Mouse (Mus musculus): ENCODE measurements around the gene 2410137M14Rik. TPM values are rescaled to one million over a fixed set of nuclear protein-coding genes. Genes with fewer than 3 reads are reported as not detected.
A peak's percentile ranks its signal among the peaks of the same experiment; 100 is the strongest.

2410137M14Rik gene
- polyA plus RNA-seq, 1 experiment: not detected

DNA sequence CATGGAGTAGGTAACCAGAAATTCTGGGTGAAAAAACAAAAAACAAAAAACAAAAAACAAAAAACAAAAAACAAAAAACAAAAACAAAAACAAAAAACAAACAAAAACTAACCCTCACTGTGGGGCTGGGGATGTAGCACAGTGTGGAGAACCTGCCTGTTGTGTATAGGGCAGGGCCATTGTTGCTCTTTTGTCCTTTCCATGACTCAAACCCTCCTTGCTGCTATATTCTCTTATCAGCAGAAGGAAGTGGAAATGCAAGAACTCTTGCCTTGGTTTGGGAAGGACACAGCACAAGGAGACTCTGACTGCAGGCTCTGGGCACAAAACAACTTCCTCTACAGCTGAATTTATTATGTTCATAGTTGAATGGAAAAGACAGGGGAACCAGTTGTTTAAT, 35.3 kb upstream of the 2410137M14Rik start:
- no peaks in the 10 kb centered on the region for H3K27me3 ChIP-seq (ENCODE audit: control insufficient read depth)
- TF ChIP-seq GATA1 (IDR thresholded peaks at IDR 0.05; ENCODE audit: low read length) (no peak), TAL1 (IDR thresholded peaks at IDR 0.05; ENCODE audit: low read length) (no peak)
- H3K4me3 ChIP-seq (replicated peaks): no peak overlapping the region
- H3K4me1 ChIP-seq (ENCODE audit: control insufficient read depth): no peaks in the 10 kb centered on the region
- H3K36me3 ChIP-seq (ENCODE audit: control insufficient read depth): no peaks in the 10 kb centered on the region
- H3K9me3 ChIP-seq (ENCODE audit: control insufficient read depth, low read length): no peaks in the 10 kb centered on the region

DNA sequence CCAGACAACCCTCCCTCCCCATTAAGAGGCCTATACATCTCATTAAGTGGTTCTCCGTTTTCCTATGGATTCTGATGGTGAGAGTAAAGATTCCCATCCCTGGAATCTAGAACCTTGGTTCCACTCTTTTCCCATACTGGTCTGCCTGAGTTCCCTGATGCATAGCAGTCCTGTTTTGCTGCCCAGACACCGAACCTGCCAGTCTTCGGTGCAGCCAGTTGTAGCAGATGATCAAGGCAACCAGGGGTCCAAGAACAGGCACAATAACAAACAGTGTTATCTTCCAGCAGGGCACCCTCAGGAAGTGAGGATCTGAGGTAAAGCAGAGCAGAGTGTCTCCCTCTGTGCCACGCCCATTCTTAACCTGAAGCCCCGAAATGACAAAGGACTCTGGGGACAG, 31.1 kb upstream of the 2410137M14Rik start:
- no peak for TF ChIP-seq TAL1 (IDR thresholded peaks at IDR 0.05; ENCODE audit: low read length)
- no peak for TF ChIP-seq GATA1 (IDR thresholded peaks at IDR 0.05; ENCODE audit: low read length)
- no peaks in the 10 kb centered on the region for H3K4me1 ChIP-seq (ENCODE audit: control insufficient read depth)

DNA sequence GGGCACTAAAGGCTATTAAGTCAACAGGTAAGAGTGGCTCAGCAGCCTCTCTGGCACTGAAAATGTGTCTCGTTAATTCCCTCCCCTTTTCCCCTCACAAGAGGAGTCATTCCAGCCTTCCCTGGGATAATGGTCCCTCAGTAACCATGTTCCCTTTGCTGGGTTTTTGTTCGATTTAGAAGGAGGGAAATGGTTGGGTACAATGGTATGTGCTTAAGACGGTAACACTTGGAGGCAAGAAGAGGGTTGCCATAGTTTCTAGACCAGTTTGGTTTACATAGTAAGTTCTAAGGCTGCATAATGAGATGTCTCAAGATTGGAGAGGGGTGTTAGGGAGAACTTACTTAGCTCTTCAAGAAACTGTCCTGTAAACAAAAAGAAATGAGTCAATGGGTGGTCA, 30.7 kb upstream of the 2410137M14Rik start:
- no peaks in the 10 kb centered on the region for H3K9me3 ChIP-seq (ENCODE audit: control insufficient read depth, low read length)
- H3K36me3 ChIP-seq (ENCODE audit: control insufficient read depth): no peaks in the 10 kb centered on the region
- TF ChIP-seq GATA1 (IDR thresholded peaks at IDR 0.05; ENCODE audit: low read length) (no peak), TAL1 (IDR thresholded peaks at IDR 0.05; ENCODE audit: low read length) (no peak)
- no peaks in the 10 kb centered on the region for H3K27me3 ChIP-seq (ENCODE audit: control insufficient read depth)
- no peak overlapping the region for H3K4me3 ChIP-seq (replicated peaks)
- no peaks in the 10 kb centered on the region for H3K4me1 ChIP-seq (ENCODE audit: control insufficient read depth)

More for the DNA sequence above, 31.1 kb upstream of the 2410137M14Rik start:
- H3K4me3 ChIP-seq (replicated peaks): no peak overlapping the region
- no peaks in the 10 kb centered on the region for H3K9me3 ChIP-seq (ENCODE audit: control insufficient read depth, low read length)
- no peaks in the 10 kb centered on the region for H3K27me3 ChIP-seq (ENCODE audit: control insufficient read depth)
- H3K36me3 ChIP-seq (ENCODE audit: control insufficient read depth): no peaks in the 10 kb centered on the region

DNA sequence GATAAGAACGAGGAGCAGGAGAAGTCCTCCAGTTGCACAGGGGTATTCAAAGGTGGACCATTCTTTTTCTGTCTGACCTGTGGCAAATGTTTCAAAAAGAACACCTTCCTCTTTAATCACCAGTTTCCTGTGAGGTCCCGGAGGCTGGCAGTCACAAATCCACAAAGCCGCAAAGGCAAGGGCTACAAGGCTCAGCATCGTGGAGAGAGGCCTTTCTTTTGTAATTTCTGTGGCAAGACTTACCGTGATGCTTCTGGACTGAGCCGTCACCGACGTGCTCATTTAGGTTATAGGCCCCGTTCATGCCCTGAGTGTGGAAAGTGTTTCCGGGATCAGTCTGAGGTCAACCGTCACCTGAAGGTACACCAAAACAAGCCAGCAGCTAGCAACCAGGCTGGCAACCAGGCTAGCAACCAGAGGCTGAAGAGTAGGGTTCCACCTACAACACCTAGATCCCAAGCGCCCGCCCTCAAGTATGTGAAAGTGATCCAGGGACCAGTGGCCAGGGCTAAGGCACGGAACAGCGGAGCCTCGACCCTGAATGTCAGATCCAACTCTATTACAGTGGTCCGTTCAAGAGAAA, 28.5 kb upstream of the 2410137M14Rik start:
- no peak for TF ChIP-seq GATA1 (IDR thresholded peaks at IDR 0.05; ENCODE audit: low read length)
- no peak for TF ChIP-seq TAL1 (IDR thresholded peaks at IDR 0.05; ENCODE audit: low read length)
- Histone ChIP-seq H3K9me3 (ENCODE audit: control insufficient read depth, low read length) (no peaks in the 10 kb centered on the region), H3K4me1 (ENCODE audit: control insufficient read depth) (no peaks in the 10 kb centered on the region), H3K4me3 (replicated peaks) (no peak overlapping the region), H3K36me3 (ENCODE audit: control insufficient read depth) (no peaks in the 10 kb centered on the region), H3K27me3 (ENCODE audit: control insufficient read depth) (no peaks in the 10 kb centered on the region)

DNA sequence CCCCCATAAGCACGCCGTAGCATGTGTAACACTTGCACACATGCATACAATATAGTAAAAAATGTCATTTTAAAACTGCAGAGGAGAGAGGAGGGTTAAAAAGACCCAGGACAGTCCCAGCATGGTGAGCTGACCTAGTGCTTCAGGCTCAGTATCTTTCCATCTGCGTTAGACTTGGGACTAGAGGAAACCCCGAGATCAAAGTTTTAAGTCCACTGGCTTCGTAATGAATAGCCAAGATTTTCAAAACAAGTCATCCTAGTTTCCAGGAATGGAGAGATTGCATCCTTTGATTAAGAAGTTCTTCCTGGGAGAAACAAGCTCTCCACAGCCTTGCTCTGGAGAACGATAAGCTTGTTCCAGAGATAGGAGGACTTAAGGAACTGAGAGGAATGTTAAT, 27.1 kb upstream of the 2410137M14Rik start:
- Histone ChIP-seq H3K4me3 (replicated peaks) (no peak overlapping the region), H3K9me3 (ENCODE audit: control insufficient read depth, low read length) (no peaks in the 10 kb centered on the region), H3K27me3 (ENCODE audit: control insufficient read depth) (peaks cover 11% of the 10 kb centered on the region), H3K36me3 (ENCODE audit: control insufficient read depth) (no peaks in the 10 kb centered on the region), H3K4me1 (ENCODE audit: control insufficient read depth) (no peaks in the 10 kb centered on the region)
- TF ChIP-seq TAL1 (IDR thresholded peaks at IDR 0.05; ENCODE audit: low read length) (no peak), GATA1 (IDR thresholded peaks at IDR 0.05; ENCODE audit: low read length) (no peak)

DNA sequence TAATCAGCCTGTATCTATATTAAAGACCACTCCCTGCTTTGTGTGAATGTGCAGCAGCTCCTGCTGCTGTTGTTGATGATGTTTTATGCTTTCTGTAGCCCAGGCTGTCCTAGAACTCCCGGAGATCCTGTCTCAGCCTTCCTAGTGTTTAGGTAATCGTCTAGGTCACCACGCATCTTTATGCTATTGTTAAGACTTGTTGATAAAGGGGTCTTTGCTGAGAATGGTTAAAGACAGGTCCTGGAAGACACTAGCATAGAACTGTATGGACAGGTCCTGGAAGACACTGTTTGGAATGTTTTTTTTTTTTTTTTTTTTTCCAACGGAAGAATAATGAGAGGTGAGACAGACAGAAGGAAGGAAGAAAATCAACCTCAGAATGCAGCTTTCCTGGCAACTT, 22.3 kb upstream of the 2410137M14Rik start:
- TF ChIP-seq TAL1 (IDR thresholded peaks at IDR 0.05; ENCODE audit: low read length): no peak
- no peak for TF ChIP-seq GATA1 (IDR thresholded peaks at IDR 0.05; ENCODE audit: low read length)
- peaks cover 28% of the 10 kb centered on the region for H3K27me3 ChIP-seq (ENCODE audit: control insufficient read depth)
- no peaks in the 10 kb centered on the region for H3K36me3 ChIP-seq (ENCODE audit: control insufficient read depth)
- H3K4me1 ChIP-seq (ENCODE audit: control insufficient read depth): no peaks in the 10 kb centered on the region
- H3K9me3 ChIP-seq (ENCODE audit: control insufficient read depth, low read length): no peaks in the 10 kb centered on the region
- H3K4me3 ChIP-seq (replicated peaks): no peak overlapping the region

DNA sequence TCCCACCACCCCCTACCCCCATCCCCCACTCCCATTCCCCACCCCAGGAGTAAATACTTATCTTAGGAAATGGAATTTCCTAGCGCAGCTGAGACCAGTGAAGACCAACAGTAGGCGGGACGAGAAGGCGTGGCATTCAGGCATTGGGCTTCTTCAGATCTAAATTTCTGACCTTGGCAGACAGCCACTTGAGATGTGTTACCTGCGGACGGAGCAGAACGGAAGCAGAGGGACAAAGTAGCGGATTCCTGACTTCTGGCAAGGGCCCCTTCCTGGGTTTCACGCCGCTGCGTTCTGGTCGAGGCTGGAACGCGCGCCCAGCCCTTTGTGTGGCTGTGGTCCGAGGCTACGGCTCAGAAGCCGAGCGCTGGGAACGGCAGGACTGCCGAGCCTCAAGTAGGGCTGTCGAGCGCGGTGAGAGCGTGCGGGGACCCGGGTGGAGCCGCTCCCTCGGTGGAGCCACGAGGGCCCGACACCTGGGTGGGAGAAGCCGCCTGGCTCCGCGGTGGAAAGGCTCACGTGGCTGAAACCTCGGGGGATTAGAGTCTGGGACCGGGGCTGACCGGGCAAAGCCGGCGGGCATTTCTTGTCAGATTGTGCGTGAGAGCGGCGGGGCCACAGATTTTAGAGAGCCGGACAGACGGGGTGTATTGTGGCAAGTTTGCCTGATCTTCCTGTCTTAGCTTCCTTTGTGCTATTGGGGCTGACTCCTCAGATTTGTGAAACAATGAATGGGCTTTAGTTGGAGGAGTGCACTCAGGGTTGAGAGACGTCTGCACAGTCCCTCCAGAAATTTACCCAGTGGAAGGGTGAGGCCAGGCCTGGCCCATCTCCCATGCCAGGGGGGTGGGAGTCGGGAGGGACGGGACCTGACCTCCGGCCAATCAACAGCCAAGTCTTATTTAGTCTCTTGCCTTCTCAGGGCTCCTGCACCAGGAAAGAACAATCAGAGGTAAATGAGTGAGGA, 21.6 kb upstream of the 2410137M14Rik start:
- Histone ChIP-seq H3K36me3 (ENCODE audit: control insufficient read depth) (no peaks in the 10 kb centered on the region), H3K4me3 (replicated peaks) (peak overlapping the region; percentile 36)
- TF ChIP-seq TAL1 (IDR thresholded peaks at IDR 0.05; ENCODE audit: low read length) (no peak), GATA1 (IDR thresholded peaks at IDR 0.05; ENCODE audit: low read length) (no peak)

DNA sequence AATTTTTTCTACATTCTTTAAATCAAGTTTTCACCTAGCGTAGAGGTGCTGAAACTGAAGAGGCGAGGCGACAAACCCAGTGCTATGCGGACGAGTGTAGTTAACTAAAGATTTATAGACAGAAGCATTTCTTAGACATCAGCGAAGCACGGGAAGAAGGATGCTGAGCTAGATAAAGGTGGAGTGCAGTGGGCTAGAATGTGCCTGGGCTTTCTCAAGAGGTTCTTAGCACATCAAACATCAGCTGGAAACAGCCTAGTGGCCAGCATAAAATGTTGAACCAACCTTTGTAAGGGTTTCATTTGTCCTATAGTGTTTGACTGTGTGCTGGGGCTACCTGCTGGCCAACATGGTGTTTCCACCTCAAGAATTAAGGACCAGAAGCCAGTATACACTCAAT, 19.8 kb upstream of the 2410137M14Rik start, which contains the start of gene Zfp57:
Zfp57 (plus strand) TSS at position 301 of the 400 bp plus-strand sequence.
- Histone ChIP-seq H3K36me3 (ENCODE audit: control insufficient read depth) (no peaks in the 10 kb centered on the region), H3K9me3 (ENCODE audit: control insufficient read depth, low read length) (no peaks in the 10 kb centered on the region), H3K4me3 (replicated peaks) (no peak within 1 kb of the TSS), H3K4me1 (ENCODE audit: control insufficient read depth) (no peaks in the 10 kb centered on the region), H3K27me3 (ENCODE audit: control insufficient read depth) (peaks cover 28% of the 10 kb centered on the region)
- TF ChIP-seq GATA1 (IDR thresholded peaks at IDR 0.05; ENCODE audit: low read length) (no peak), TAL1 (IDR thresholded peaks at IDR 0.05; ENCODE audit: low read length) (no peak)

More for the DNA sequence above, 21.6 kb upstream of the 2410137M14Rik start:
- Histone ChIP-seq H3K9me3 (ENCODE audit: control insufficient read depth, low read length) (no peaks in the 10 kb centered on the region), H3K4me1 (ENCODE audit: control insufficient read depth) (no peaks in the 10 kb centered on the region), H3K27me3 (ENCODE audit: control insufficient read depth) (peaks cover 28% of the 10 kb centered on the region)

DNA sequence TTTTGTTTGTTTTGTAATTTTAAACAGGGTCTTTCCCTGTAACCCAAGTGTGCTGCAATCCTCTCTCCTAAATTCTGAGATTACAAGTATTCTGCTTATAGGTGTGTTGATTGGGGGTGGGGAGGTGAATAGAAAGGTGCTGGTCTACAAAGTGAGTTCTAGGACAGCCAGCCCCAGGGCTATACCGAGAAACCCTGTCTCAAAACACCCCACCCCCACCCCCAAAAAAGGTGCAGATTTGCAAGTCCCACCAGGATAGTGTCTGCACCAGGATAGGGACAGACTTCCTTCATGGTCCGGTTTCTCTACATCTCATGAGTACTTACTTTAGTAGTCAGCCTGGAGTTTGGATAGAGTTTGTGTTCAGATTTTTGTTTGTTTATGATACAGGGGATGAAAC, 17.4 kb upstream of the 2410137M14Rik start:
- no peaks in the 10 kb centered on the region for H3K36me3 ChIP-seq (ENCODE audit: control insufficient read depth)
- TF ChIP-seq GATA1 (IDR thresholded peaks at IDR 0.05; ENCODE audit: low read length) (no peak), TAL1 (IDR thresholded peaks at IDR 0.05; ENCODE audit: low read length) (no peak)
- no peaks in the 10 kb centered on the region for H3K9me3 ChIP-seq (ENCODE audit: control insufficient read depth, low read length)
- H3K27me3 ChIP-seq (ENCODE audit: control insufficient read depth): peaks cover 20% of the 10 kb centered on the region
- no peaks in the 10 kb centered on the region for H3K4me1 ChIP-seq (ENCODE audit: control insufficient read depth)
- no peak overlapping the region for H3K4me3 ChIP-seq (replicated peaks)
